Mouse (Mus musculus): ENCODE results near the gene Frmd4b.

Frmd4b gene

GRCm38 (mm10) chr6:97617266-97617743 lies at the start of gene Frmd4b:
Frmd4b (minus strand) TSS chr6:97617541.
- DNase-seq, result peak; percentile 70

GRCm38 (mm10) chr6:97666417-97666816 lies 49.1 kb upstream of the Frmd4b start:
- DNase-seq, result no peak

GRCm38 (mm10) chr6:97658921-97659320 lies 41.6 kb upstream of the Frmd4b start:
- no peak for DNase-seq

- DNase-seq, result no peak
Observed at GRCm38 (mm10) chr6:97655986-97656385, 38.6 kb upstream of the Frmd4b start.

- DNase-seq, result no peak
Observed at GRCm38 (mm10) chr6:97647501-97647900, 30.2 kb upstream of the Frmd4b start.

GRCm38 (mm10) chr6:97623330-97623729 lies 6.0 kb upstream of the Frmd4b start:
- DNase-seq, result no peak

- no peak for DNase-seq
Observed at GRCm38 (mm10) chr6:97622236-97622635, 4.9 kb upstream of the Frmd4b start.

GRCm38 (mm10) chr6:97617774-97618173 lies 433 bp upstream of the Frmd4b start:
- no peak for DNase-seq

GRCm38 (mm10) chr6:97616658-97617265 lies 579 bp downstream of the Frmd4b start:
- DNase-seq, result peak; percentile 49

GRCm38 (mm10) chr6:97615901-97616461 lies 1.4 kb downstream of the Frmd4b start:
- DNase-seq, result no peak

- no peak for DNase-seq
Observed at GRCm38 (mm10) chr6:97614179-97614578, 3.2 kb downstream of the Frmd4b start.

GRCm38 (mm10) chr6:97612861-97613260 lies 4.5 kb downstream of the Frmd4b start:
- no peak for DNase-seq

- DNase-seq, result no peak
Observed at GRCm38 (mm10) chr6:97610051-97610450, 7.3 kb downstream of the Frmd4b start.

- DNase-seq, result no peak
Observed at GRCm38 (mm10) chr6:97607646-97608045, 9.7 kb downstream of the Frmd4b start.

GRCm38 (mm10) chr6:97595218-97595617 lies 22.1 kb downstream of the Frmd4b start:
- no peak for DNase-seq

- DNase-seq, result no peak
Observed at GRCm38 (mm10) chr6:97594589-97594988, 22.8 kb downstream of the Frmd4b start.

GRCm38 (mm10) chr6:97590230-97590629 lies 27.1 kb downstream of the Frmd4b start:
- DNase-seq, result no peak

- DNase-seq, result no peak
Observed at GRCm38 (mm10) chr6:97589581-97589980, 27.8 kb downstream of the Frmd4b start.

- no peak for DNase-seq
Observed at GRCm38 (mm10) chr6:97589031-97589430, 28.3 kb downstream of the Frmd4b start.

- no peak for DNase-seq
Observed at GRCm38 (mm10) chr6:97586606-97587005, 30.7 kb downstream of the Frmd4b start.

- no peak for DNase-seq
Observed at GRCm38 (mm10) chr6:97586024-97586423, 31.3 kb downstream of the Frmd4b start.

- DNase-seq, result no peak
Observed at GRCm38 (mm10) chr6:97582748-97583147, 34.6 kb downstream of the Frmd4b start.

GRCm38 (mm10) chr6:97581941-97582340 lies 35.4 kb downstream of the Frmd4b start:
- no peak for DNase-seq

GRCm38 (mm10) chr6:97580479-97581030 lies 36.8 kb downstream of the Frmd4b start:
- no peak for DNase-seq

GRCm38 (mm10) chr6:97579704-97580103 lies 37.6 kb downstream of the Frmd4b start:
- DNase-seq, result no peak

All from layer of hippocampus, adult 9-11 months (tissue).